Mouse (Mus musculus): ENCODE results near the gene Mfap2.

Gene Mfap2

GRCm38 (mm10) chr4:141060426-141061301 is 50.4 kb downstream of the Mfap2 start, which contains the start of gene Crocc:
Gene Crocc (minus strand): TSS chr4:141060550.
- peak; percentile 100 for DNase-seq (ENCODE audit: low read depth, low spot score)
- H3K36me3 ChIP-seq (ENCODE audit: control insufficient read depth, insufficient read depth, low read length, poor library complexity, severe bottlenecking): peaks cover 4% of the 10 kb centered on the region; the same call in 1 of the 2 replicates
- H3K27me3 ChIP-seq (ENCODE audit: control insufficient read depth, insufficient read depth, low read length, poor library complexity, severe bottlenecking): no peaks in the 10 kb centered on the region

GRCm38 (mm10) chr4:141064104-141064659 is 54.0 kb downstream of the Mfap2 start:
- Histone ChIP-seq H3K36me3 (ENCODE audit: control insufficient read depth, insufficient read depth, low read length, poor library complexity, severe bottlenecking) (peaks cover 5% of the 10 kb centered on the region), H3K27me3 (ENCODE audit: control insufficient read depth, insufficient read depth, low read length, poor library complexity, severe bottlenecking) (no peaks in the 10 kb centered on the region)
- DNase-seq (ENCODE audit: low read depth, low spot score): no peak

- peak; percentile 95 for DNase-seq (ENCODE audit: low read depth, low spot score)
- H3K27me3 ChIP-seq (ENCODE audit: control insufficient read depth, insufficient read depth, low read length, poor library complexity, severe bottlenecking): no peaks in the 10 kb centered on the region
- peaks cover 7% of the 10 kb centered on the region for H3K36me3 ChIP-seq (ENCODE audit: control insufficient read depth, insufficient read depth, low read length, poor library complexity, severe bottlenecking)
These were observed 54.9 kb downstream of the Mfap2 start for GRCm38 (mm10) chr4:141065123-141065522.
